Mouse (Mus musculus) cerebellum, adult 2 months (tissue): ENCODE measurements around the gene Prss48. TPM values are rescaled to one million over a fixed set of nuclear protein-coding genes. Genes with fewer than 3 reads are reported as not detected.

Experiments
- DNase-seq, 2 experiments: peaks; one replicate each; pipeline ENCODE4 v3.0.0; 2021
- H3K27ac ChIP-seq: fragments of 200-500 bp; 2 replicates; pipeline ENCODE4 v1.5.1; 2012; ENCODE audit warnings: low read length, control low read depth, inconsistent platforms; ENCODE audit not compliant: insufficient read depth
- H3K27me3 ChIP-seq: fragments of 200-500 bp; 2 replicates; pipeline ENCODE4 v1.6.1; 2012; ENCODE audit warnings: inconsistent platforms, mild to moderate bottlenecking, low read length, moderate library complexity; ENCODE audit not compliant: control insufficient read depth, insufficient read depth
- H3K4me1 ChIP-seq: fragments of 200-500 bp; 2 replicates; pipeline ENCODE4 v1.6.1; 2011; ENCODE audit warnings: low read length; ENCODE audit not compliant: control insufficient read depth, insufficient read depth
- H3K4me3 ChIP-seq: fragments of 200-500 bp; replicated peaks from 2 replicates; pipeline ENCODE3; 2011; ENCODE audit warnings: mild to moderate bottlenecking, low read depth, low read length, control low read depth; ENCODE audit not compliant: insufficient read depth
- CTCF ChIP-seq: fragments of 200-500 bp; IDR thresholded peaks from 2 replicates; pipeline ENCODE4 v1.5.1; 2011; ENCODE audit warnings: low read depth, mild to moderate bottlenecking, control low read depth, low read length, moderate library complexity, borderline replicate concordance; ENCODE audit not compliant: insufficient read depth
- POLR2A ChIP-seq: fragments of 200-500 bp; IDR thresholded peaks from 2 replicates; pipeline ENCODE4 v1.6.1; 2011; ENCODE audit warnings: low read length, control low read depth, borderline replicate concordance; ENCODE audit not compliant: insufficient read depth
- WGBS: fragments of 180-500 bp; shearing (Covaris S2); methylation state at CpG from one replicate; pipeline ENCODE4 v1.1.7; 2018; 5-methylcytosine and 5-hydroxymethylcytosine counted together
- polyA plus RNA-seq: library from polyadenylated mRNA; depleted of rRNA; stranded (reverse); fragments of >200 nt; gene quantifications from 2 replicates; pipeline ENCODE4 v1.2.3, GENCODE M21; 2012

The Prss48 gene
- polyA plus RNA-seq, 1 experiment, result not detected

DNA sequence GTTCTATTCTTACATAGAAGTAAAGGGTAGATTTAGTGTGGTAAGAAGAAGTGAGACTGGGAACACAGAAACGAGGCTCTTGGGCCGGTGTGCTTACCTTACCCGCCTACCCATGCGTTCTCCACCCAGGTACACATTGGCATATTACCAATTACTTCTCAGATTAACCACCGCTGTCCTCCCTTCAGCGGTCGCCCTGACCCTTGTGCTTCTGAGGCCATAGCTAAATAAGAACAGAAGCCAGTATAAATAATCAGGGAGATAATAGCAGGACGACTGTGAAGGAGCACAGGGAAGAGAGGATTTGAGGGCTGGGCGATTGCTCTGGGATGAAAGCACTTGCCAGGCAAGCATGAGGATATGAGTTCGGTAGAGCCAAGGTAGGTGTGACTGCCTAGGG lies 11.5 kb upstream of the Prss48 start:
- no peak overlapping the region for H3K4me3 ChIP-seq
- no peaks in the 10 kb centered on the region for H3K27me3 ChIP-seq
- 92% methylated on average over 10 of the region's 10 CpGs for WGBS
- H3K4me1 ChIP-seq, result peaks cover 2% of the 10 kb centered on the region; the same call in 1 of the 2 replicates
- DNase-seq, result no peak
- H3K27ac ChIP-seq, result no peak overlapping the region
- no peak for TF ChIP-seq CTCF
- TF ChIP-seq POLR2A, result no peak

- Histone ChIP-seq H3K4me1 (no peaks in the 10 kb centered on the region), H3K27me3 (no peaks in the 10 kb centered on the region), H3K4me3 (no peak overlapping the region), H3K27ac (no peak overlapping the region)
- 71% methylated on average over 3 of the region's 3 CpGs for WGBS
- no peak for DNase-seq
- TF ChIP-seq CTCF (no peak), POLR2A (no peak)
Observed at GRCm38 (mm10) chr3:86011833-86012232, 9.5 kb upstream of the Prss48 start.

GRCm38 (mm10) chr3:86011373-86011772 lies 9.1 kb upstream of the Prss48 start:
- H3K4me1 ChIP-seq, result no peaks in the 10 kb centered on the region
- no peaks in the 10 kb centered on the region for H3K27me3 ChIP-seq
- TF ChIP-seq CTCF (no peak), POLR2A (no peak)
- 84% methylated on average over 6 of the region's 6 CpGs for WGBS
- no peak overlapping the region for H3K27ac ChIP-seq
- no peak for DNase-seq
- no peak overlapping the region for H3K4me3 ChIP-seq

DNA sequence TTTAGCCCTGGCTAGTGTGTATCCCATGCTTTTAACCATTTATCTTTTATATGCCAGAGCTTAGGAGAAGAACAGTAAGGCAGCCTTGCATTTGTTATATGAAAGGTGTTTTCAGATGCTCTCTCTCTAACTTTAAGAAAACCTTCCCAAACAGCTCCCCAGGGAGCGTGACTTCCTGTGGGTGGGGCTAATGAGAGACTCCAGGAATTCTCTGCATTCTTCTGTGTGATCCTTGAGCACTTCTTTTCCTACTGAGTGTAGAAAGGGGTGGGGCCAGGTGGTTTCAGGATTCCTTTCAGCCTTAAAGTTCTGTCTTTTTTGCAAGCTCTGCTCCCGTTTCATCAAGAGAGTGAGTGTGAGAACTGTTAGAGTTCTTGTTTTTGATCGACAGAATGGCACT lies 8.3 kb upstream of the Prss48 start:
- no peak for DNase-seq

GRCm38 (mm10) chr3:86004751-86005150 lies 2.5 kb upstream of the Prss48 start:
- DNase-seq, result no peak
- no peak overlapping the region for H3K4me3 ChIP-seq
- H3K4me1 ChIP-seq, result no peaks in the 10 kb centered on the region
- no peak for TF ChIP-seq POLR2A
- no peak for TF ChIP-seq CTCF
- WGBS, result 89% methylated on average over 10 of the region's 10 CpGs
- H3K27ac ChIP-seq, result no peak overlapping the region
- no peaks in the 10 kb centered on the region for H3K27me3 ChIP-seq

More for the DNA sequence above, 8.3 kb upstream of the Prss48 start:
- Histone ChIP-seq H3K4me1 (no peaks in the 10 kb centered on the region), H3K4me3 (no peak overlapping the region), H3K27ac (no peak overlapping the region), H3K27me3 (no peaks in the 10 kb centered on the region)
- WGBS, result 86% methylated on average over 3 of the region's 3 CpGs
- TF ChIP-seq CTCF (no peak), POLR2A (no peak)

GRCm38 (mm10) chr3:86002940-86003339 lies 649 bp upstream of the Prss48 start:
- Histone ChIP-seq H3K27ac (no peak overlapping the region), H3K27me3 (no peaks in the 10 kb centered on the region), H3K4me1 (no peaks in the 10 kb centered on the region), H3K4me3 (no peak overlapping the region)
- 93% methylated on average over 5 of the region's 5 CpGs for WGBS
- TF ChIP-seq POLR2A (no peak), CTCF (no peak)
- DNase-seq, result no peak

- 95% methylated on average over 3 of the region's 3 CpGs for WGBS
- no peak for DNase-seq
- H3K27ac ChIP-seq, result no peak overlapping the region
- H3K4me3 ChIP-seq, result no peak overlapping the region
- H3K27me3 ChIP-seq, result no peaks in the 10 kb centered on the region
- TF ChIP-seq CTCF (no peak), POLR2A (no peak)
- no peaks in the 10 kb centered on the region for H3K4me1 ChIP-seq
Observed at GRCm38 (mm10) chr3:86001271-86001670, 1.0 kb downstream of the Prss48 start.

- WGBS, result 91% methylated on average over 4 of the region's 4 CpGs
- DNase-seq, result no peak
- TF ChIP-seq POLR2A, result no peak
- TF ChIP-seq CTCF, result no peak
- no peak overlapping the region for H3K27ac ChIP-seq
- H3K4me1 ChIP-seq, result no peaks in the 10 kb centered on the region
- no peak overlapping the region for H3K4me3 ChIP-seq
- no peaks in the 10 kb centered on the region for H3K27me3 ChIP-seq
Observed at GRCm38 (mm10) chr3:85994645-85995044, 7.6 kb downstream of the Prss48 start.
